ENCODE assay signal across 11 mouse cellular contexts in genomic region chr10:17411300-17411987, GRCm38 (mm10).
DNase-seq lines count a peak whose midpoint lies in the region; TF ChIP-seq lines count a peak whose summit lies in the region.
"Had no signal": no experiment of that assay in that cellular context is flagged by ENCODE, and none has a peak within 500 bp of the region (broad histone marks: within the 10 kb centered on the region; RNA-seq: fewer than 3 reads in every experiment).

No protein-coding gene starts in this region.

- no peak overlapping the region for H3K4me3 ChIP-seq in thymus, adult 2 months (ENCODE audit: control insufficient read depth, insufficient read depth, low read length)
- H3K4me3 ChIP-seq: embryonic facial prominence, embryonic 13.5 days; midbrain, embryonic 13.5 days had no signal

- DNase-seq in urinary bladder, postnatal 14 days (ENCODE audit: low spot score), result peak; percentile 43
- DNase-seq in urinary bladder, postnatal 10 days (ENCODE audit: low spot score), result no peak
- peak; percentile 11 for DNase-seq in brain, embryonic 14.5 days (ENCODE audit: low read depth)
- DNase-seq in kidney, postnatal 4 days, result peak; percentile 24 to 41
- DNase-seq in urinary bladder, postnatal 36 days (ENCODE audit: low spot score in 2 of 2), result peak; percentile 19 to 40
- no peak for DNase-seq in thymus, adult 2 months
- DNase-seq in layer of hippocampus, adult 18-20 months (ENCODE audit: low spot score in 2 of 2), result no peak
- DNase-seq in spleen, postnatal 10 days (ENCODE audit: low spot score in 2 of 2), result no peak
- DNase-seq: right cerebral cortex, postnatal 25 days had no signal

- 95% methylated on average over 4 of the region's 4 CpGs for WGBS in thymus, adult 2 months

- no peak for TF ChIP-seq POLR2A in brain, embryonic 14.5 days (IDR thresholded peaks at IDR 0.05; ENCODE audit: borderline replicate concordance, extremely low read depth, insufficient read depth, insufficient read length, poor library complexity, severe bottlenecking)
- no peak for TF ChIP-seq POLR2A in thymus, adult 2 months (IDR thresholded peaks at IDR 0.05; ENCODE audit: control insufficient read depth, extremely low read depth, insufficient read depth, low read length, poor library complexity)

- no peak overlapping the region for H3K27ac ChIP-seq in thymus, adult 2 months (ENCODE audit: control insufficient read depth, insufficient read depth, low read length)
- H3K27ac ChIP-seq: embryonic facial prominence, embryonic 13.5 days; midbrain, embryonic 13.5 days had no signal

- H3K36me3 ChIP-seq in thymus, adult 2 months (ENCODE audit: control insufficient read depth, insufficient read depth, low read length), result no peaks in the 10 kb centered on the region
- H3K36me3 ChIP-seq: embryonic facial prominence, embryonic 13.5 days; midbrain, embryonic 13.5 days had no signal

- no peak for TF ChIP-seq CTCF in brain, embryonic 14.5 days (IDR thresholded peaks at IDR 0.05; ENCODE audit: borderline replicate concordance, extremely low read depth, insufficient read depth, insufficient read length)
- TF ChIP-seq CTCF in thymus, adult 2 months (IDR thresholded peaks at IDR 0.05; ENCODE audit: borderline replicate concordance, control insufficient read depth, extremely low read depth, insufficient read depth, low read length, poor library complexity), result no peak

- no peaks in the 10 kb centered on the region for H3K27me3 ChIP-seq in thymus, adult 2 months (ENCODE audit: control insufficient read depth, insufficient read depth, low read length)
- H3K27me3 ChIP-seq: embryonic facial prominence, embryonic 13.5 days; midbrain, embryonic 13.5 days had no signal

- H3K4me1 ChIP-seq in thymus, adult 2 months (replicated peaks; ENCODE audit: control insufficient read depth, insufficient read depth, low read length), result no peaks in the 10 kb centered on the region
- H3K4me1 ChIP-seq: embryonic facial prominence, embryonic 13.5 days; midbrain, embryonic 13.5 days had no signal

Comparison
In these comparisons a context has a peak if more than half of its experiments do, and no peak if none do; other contexts are left out.
1. DNase-seq: peak in urinary bladder, postnatal 14 days (single experiment), brain, embryonic 14.5 days (single experiment), kidney, postnatal 4 days (2 of 2) and urinary bladder, postnatal 36 days (2 of 2); none in urinary bladder, postnatal 10 days (single experiment), thymus, adult 2 months (single experiment), layer of hippocampus, adult 18-20 months (0 of 2) and spleen, postnatal 10 days (0 of 2).